Mouse (Mus musculus) right cerebral cortex, adult 2 months (tissue): ENCODE data around the gene Spred2.
A peak's percentile ranks its signal among the peaks of the same experiment; 100 is the strongest.
"Not testable (repeated sequence)": the region's sequence is repeated elsewhere in the genome, so short reads cannot be mapped to it uniquely, and the experiment has no call there.

Source experiments
- DNase-seq, 2 experiments: peaks; one replicate each; pipeline ENCODE4 v3.0.0; 2021 to 2022; ENCODE audit warnings: low spot score in 2 of 2

Gene Spred2

DNA sequence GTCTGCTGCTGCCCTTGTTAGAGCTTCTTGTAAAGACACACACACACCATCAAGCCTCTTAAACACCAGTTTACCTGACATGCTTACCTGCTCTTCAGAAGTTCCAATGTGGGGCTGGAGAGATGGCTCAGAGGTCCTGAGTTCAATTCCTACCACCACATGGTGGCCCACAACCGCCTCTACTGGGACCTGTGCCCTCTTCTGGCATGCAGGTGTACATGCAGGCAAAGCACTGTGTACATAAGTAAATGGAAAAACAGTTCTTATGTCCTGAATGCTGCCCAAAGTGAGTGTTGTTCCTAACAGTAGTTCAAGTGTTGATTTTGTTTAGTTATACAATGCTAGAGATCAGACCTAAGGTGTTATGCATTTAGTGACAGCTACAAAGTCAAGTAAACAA is 132.0 kb downstream of the Spred2 start:
- DNase-seq, result no peak

DNA sequence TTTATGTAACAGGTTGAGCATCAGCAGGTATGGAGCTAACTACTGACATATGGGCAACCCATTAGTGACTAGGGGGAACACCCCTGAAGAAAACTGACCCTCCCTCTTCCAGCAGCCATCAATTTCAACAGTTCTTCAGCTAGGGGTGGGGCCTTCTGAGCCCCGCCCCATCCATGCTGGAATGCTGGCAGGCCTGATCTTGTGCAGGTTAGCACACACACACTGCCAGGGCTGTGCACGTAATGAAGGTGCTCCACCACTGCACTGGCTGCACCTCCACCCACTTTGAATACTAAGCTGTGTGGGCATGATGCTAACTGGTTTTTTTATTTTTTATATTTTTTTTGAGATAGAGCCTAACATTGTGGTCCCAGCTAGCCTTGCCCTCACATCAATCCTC is 133.3 kb downstream of the Spred2 start:
- no peak for DNase-seq

DNA sequence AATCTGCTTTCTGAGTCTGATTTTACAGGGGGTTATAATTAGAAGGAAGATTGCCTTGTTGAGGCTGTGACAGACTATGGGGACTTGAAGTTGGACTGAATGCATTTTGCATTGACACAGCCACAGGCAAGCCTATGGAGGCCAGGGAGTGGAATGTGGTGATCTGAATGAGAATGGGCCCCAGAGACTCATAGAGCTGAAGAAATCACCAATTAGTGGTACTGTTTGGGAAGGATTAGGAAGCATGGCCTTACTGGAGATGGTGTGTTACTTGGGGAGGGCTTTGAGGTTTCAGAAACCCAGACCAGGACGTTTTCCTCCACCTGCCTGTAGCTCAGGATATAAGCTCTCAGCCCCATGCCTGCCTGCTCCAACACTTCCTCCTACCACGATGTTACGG is 135.6 kb downstream of the Spred2 start:
- no peak for DNase-seq

DNA sequence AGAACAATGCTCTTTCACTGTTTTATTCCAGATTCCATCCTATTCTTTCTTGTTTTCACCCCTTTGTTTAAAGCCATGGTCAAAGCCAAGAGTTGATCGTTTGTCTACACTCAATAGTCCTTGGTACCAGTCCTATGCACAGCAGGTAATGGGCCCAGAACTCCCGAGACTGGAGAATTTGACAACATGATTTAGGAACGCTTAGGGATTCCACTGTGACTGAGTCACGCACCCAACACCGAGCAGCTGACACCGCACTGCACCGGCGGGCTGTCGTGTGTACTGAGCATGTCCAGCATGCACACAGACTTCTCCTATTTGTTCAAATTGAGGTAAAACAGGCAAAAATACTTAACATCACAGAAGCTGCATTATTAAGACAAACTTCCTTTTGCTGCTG is 138.6 kb downstream of the Spred2 start:
- not testable (repeated sequence) for DNase-seq

DNA sequence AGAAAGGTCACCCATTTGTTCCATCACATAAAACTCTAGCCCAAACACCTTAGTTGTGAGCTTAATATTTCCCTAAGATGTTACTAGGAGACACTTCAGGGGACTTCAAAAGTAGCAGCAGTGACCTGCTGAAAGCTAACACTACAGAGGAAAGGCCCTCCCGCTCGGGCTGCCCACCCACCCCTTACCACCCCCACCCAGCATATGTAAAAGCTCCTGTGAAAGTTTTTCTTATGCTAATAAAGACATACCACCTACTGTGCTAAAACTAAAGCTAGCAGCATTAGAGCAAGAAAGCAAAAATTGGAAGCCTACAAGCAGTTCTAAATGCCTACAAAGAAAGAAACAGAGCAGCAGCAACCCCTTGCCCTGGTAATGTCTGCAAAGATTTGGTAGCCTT is 139.9 kb downstream of the Spred2 start:
- DNase-seq, result not testable (repeated sequence)

DNA sequence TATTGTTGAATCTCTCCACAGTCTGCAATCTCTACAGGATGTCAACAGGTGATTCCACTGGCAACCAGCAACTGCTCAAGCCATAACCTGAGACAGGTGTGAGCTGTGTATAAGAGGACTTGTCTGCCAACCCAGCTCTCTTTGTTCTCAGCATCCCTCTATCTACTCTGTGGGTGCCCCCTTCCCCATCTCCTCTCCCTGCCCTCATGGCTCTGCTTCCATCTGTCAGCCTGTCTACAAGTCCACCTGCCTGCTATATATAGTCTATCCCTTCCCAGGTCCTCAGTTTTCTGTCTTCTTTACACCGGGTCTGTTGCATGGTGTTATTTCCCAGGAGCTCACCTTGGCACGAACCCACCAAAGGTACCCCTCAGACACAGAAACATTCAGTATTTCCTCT is 140.8 kb downstream of the Spred2 start:
- DNase-seq, result no peak

DNA sequence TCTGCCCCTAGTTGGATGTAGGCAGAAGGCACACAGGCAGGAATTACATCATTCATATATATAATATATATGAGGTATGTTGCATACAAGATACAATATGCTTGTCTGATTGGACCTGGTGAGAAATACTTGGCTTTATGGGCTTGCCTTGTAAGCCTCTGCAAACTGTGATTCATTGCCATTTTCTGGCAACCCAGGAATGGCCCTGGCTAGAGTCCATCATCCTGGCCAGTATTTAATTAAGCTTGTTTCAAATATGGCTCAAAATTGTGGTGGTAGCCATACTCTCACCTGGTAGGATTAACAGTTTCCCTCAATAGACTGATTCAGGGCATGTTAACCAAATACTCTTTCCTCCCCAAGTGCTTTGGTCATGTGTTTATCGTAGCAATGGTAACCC is 141.9 kb downstream of the Spred2 start:
- DNase-seq, result no peak

DNA sequence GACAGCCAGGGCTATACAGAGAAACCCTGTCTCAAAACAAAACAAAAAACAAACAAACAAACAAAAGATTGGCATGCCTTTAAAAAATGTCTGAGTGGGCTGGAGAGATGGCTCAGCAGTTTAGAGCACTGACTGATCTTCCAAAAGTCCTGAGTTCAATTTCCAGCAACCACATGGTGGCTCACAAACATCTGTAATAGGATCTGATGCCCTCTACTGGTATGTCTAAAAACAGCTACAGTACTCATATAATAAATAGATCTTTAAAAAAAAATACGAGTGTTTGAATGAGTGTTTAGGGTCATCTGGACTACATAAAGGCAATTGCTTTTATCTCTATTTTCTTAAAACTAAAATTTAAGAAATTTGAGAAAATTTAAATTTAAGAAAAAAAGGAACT is 143.3 kb downstream of the Spred2 start:
- DNase-seq, result no peak

DNA sequence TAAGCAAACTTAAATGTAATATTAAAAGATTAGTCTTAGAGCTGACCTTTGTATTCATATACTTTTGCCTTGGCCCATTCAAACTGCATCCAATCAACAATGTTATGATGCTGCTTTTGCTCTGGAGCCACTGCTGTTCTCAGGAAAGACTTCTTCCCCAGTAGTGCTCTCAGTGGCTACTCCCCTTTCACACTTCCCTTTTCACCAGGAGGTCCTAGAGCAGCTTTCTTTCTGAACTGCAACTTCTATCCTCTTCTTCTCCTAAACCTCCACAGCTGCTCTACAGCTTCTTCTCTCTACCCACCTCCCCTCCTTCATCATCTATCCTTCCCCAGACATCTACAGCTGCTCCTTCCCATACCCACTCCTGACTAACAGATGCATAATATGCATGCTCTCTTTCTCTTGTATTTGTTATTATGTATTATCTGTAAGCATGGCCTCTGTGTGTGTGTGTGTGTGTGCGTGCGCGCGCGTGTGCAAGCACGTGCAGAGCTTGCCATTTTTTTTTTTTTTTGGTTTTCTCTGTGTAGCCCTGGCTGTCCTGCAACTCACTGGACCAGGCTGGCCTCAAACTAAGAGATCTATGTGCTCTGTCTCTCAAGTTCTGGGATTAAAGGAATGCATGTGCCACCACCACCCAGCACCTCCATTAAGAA is 144.3 kb downstream of the Spred2 start:
- DNase-seq, result no peak

DNA sequence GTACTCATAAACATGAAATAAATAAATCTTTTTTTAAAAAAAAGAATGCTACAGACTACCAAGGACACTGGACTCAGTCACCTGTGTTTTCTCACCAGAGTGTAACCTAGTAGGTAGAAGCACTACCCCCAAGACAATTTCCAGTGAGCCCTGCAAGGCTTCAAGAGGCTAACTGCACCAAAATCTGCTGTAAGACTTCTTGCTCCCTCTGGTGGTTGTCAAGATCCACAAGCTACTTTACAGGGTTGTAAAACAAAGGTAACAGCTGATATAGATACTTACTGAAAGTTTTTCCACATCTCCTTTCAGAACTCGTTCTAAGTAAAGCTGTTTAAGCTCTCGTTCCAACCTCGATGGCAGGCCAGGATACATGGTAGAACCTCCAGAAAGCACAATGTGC is 148.0 kb downstream of the Spred2 start:
- DNase-seq, result peak; percentile 35 to 55

DNA sequence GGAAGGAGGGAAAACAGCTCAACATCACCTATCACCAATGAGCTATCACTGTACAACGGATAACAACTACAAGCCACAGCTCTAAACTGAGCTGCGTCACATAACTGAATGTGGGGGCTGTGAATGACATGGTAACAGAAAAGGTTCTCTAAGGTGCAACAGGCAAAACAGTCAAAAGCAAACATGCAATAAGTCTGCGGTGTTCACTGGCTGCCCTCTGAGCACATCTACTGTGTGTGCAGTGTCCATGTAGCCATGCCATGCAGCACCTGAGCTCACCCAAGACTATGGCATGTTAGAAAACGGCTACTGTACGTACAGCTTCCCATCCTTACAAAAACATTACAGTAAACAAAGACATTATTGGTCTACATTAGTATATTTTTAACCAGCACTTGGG is 148.7 kb downstream of the Spred2 start:
- DNase-seq, result no peak
